Mouse (Mus musculus) retina, postnatal 7 days (tissue): ENCODE data around the gene Chst10.

Source experiments
- DNase-seq: peaks from one replicate; pipeline ENCODE4 v3.0.0-alpha.2; 2012; ENCODE audit warnings: low read depth, low spot score

Gene Chst10

GRCm38 (mm10) chr1:38897431-38898248 lies at the start of gene Chst10:
Chst10 (minus strand) TSS chr1:38898161.
- peak; percentile 69 for DNase-seq

DNA sequence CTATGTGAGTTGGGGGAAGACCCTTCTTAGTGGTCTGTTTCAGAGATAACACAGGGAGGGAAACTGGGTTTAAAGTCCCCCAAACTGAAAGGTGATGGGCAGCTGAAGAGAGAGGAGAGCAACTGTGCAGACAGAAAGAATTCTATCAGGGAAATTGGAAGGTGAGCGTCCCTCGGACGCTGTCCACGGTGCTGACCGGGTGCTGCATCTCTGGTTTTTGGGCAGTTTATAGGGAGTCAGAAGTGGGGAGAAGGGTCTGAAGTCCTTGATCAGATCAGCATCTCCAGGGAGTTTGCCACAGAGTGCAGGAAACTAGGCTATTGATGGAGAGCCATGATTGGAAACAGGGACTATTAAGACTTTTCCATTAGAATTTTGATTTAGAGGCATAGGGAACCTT lies 41.6 kb upstream of the Chst10 start:
- no peak for DNase-seq

DNA sequence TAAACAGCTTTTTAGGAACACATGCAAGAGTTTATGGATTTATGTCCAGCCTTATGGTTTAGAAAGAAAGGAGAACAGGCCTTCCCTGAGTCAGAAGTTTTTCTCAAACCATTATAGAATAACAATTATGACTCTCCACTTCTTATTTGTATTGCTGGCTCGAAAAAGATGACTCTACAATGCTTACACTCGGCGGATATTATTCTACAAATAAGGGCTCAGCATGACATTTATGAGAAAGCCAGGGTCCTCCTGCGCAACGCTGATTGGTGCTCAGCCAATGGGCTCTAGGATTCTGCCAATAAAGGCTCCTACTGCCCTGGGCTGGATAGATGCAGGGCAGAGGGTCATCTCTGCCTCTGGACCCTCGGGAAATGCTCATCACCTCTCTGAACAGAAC lies 40.9 kb upstream of the Chst10 start, which contains the start of gene Nms:
TSS of gene Nms (plus strand) at position 301 of the 400 bp plus-strand sequence.
- DNase-seq = no peak

DNA sequence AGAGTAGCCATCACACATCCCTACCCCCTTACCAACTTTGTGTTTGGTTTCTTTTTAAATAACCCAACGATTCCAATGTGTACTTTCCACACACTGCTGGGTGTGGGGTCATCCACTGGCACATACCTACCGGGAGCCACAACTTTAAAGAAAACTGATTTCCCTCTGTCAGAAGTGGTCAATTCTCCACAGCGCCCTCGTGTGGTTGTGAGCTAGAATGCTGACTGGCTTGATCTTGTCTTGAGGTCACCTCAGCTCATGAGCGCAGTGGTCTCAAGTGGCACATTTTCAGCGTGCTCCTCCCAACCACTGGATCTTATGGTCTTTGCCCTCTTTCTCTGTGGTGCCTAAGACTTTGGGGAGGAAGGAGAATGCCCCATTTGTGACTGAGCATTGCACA lies 38.8 kb upstream of the Chst10 start:
- DNase-seq = peak; percentile 54

- DNase-seq = no peak
These were observed 36.7 kb upstream of the Chst10 start for GRCm38 (mm10) chr1:38934668-38935067.

DNA sequence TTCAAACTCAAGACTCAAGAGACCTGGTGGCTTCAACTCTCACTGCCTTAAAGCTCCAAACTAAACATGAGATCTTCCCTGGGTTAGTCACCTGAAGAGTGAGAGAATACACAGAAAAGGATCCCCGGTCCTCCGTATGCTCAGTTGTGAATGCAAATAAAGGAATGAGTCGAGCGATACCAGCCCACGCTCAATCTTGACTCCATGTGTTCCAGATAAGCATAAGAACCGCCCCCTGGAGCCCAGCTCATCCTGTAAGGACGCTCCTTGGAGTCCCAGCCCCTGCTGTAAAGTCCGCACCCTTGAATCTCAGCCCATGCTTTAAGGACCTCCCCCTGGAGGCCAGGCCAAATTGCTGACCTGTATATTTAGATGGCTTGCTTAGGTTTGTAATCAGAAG lies 32.8 kb upstream of the Chst10 start:
- no peak for DNase-seq

DNA sequence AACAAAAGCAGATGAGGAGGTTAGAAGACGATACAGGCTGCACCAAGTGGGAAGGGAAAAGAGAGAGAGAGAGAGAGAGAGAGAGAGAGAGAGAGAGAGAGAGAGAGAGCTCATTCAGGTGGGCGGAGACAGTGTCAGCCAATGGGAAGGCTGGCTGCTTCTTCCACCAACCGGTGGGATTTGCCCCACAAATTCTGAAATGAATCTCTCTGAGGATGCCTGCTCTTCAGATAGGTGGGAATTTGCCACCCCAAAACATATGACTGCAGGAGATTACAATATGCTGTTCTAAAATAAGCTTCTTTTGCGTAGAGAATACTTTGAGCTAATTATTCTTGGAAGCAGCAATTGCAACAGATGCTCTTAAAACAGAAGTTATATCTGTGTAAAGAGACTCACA lies 31.5 kb upstream of the Chst10 start:
- DNase-seq = no peak

- DNase-seq = no peak
These were observed 31.0 kb upstream of the Chst10 start for GRCm38 (mm10) chr1:38928996-38929395.

GRCm38 (mm10) chr1:38903985-38904384 lies 6.0 kb upstream of the Chst10 start:
- no peak for DNase-seq

DNA sequence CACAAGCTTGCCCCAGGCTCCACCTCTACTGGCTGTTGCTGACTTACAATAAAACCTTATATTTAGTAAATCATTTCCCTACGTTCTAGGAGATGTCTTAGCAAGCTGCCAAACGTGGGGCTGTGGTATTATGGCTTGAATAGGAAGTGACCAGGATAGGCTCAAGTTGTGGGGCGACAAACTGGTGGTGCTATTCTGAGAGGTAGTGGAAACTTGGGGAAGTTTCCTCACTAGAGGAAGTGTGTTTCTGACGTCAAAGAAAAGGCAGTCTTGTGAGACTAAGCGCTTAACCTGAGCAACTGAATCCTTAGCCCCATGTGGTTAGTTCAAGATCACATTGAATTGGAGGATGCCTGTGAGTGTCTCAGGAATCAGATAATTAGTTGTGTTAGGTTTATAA lies 4.6 kb upstream of the Chst10 start:
- DNase-seq = no peak

GRCm38 (mm10) chr1:38893081-38893480 lies 4.9 kb downstream of the Chst10 start:
- no peak for DNase-seq

DNA sequence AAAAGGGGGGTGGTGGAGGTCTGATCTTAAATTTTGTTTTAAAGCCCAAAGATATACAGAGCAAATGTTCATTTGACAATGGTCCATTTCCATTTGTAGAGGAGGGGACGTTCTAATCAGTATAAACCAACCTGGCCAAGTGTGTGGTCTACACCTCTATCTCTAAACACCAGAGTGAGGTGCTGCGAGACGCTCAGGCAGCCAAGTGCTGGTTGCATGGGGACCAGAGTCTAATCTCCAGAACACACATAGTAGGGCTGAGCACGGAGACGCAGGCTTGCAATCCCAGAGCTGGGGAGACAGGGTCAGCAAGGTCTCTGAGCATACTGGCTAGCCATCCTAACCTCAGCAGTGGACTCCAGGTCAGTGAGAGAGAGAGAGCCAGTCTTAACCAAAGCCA lies 6.5 kb downstream of the Chst10 start:
- DNase-seq = no peak

GRCm38 (mm10) chr1:38888803-38889202 lies 9.2 kb downstream of the Chst10 start:
- DNase-seq = no peak

DNA sequence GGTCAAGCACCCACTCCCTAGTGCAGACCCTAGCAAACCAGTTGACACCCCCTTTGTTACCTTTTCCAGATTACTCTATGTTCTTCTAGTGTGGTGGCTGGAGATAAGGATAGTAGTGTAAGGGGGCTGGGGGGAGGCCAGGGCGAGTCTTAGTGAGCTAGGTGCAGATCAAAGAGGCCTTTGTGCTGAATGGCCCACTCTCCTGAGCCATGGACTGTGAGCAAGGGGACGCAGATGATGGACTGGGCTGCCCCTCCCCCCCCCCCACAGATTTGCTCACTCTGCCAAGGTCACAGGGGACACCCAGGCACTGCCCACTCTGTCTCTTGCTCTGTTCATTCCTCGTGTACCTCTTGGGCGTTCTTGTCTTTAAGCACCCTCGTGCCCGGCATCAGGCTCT lies 10.9 kb downstream of the Chst10 start:
- DNase-seq = no peak

- no peak for DNase-seq
These were observed 11.4 kb downstream of the Chst10 start for GRCm38 (mm10) chr1:38886602-38887001.

- DNase-seq = no peak
These were observed 12.0 kb downstream of the Chst10 start for GRCm38 (mm10) chr1:38885956-38886355.

- DNase-seq = no peak
These were observed 14.2 kb downstream of the Chst10 start for GRCm38 (mm10) chr1:38883766-38884165.

DNA sequence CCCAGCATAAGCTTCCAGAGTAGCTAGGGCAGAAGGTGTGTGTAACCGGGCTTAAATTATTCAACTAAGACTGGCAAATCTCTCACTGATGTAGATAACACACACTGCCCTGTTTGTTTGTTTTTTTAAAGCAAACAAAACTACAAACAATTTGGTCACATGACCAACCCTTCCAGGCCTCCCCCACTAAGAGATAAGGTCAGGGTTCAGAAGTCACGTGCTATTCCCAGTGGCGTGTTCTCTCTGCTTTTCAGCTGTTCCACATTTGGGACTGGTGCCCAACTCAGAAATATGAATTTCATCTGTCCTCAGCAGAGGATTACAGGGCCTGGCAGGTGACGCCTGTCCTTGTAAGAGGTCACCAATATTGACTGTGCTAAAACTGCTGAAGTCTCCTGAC lies 15.2 kb downstream of the Chst10 start:
- no peak for DNase-seq

DNA sequence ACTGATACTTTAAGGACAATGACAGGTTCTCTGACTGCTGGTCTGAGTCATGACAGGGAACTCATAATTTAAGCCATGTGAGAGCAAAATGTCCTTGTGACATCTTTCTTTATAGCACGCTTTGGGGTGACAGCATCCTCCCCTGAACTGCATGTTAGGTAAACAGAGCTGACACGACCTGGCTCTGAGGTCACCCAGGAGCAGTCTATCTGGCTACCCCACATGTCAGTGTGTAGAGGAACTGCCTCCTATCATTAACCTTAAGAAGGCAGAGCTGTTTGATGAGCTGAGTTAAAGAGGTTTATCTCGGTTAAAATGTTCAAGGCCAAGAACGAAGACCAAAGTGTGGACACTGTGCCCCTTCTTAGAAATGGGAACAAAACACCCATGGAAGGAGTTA lies 16.6 kb downstream of the Chst10 start:
- no peak for DNase-seq

- DNase-seq = peak; percentile 24
These were observed 21.1 kb downstream of the Chst10 start for GRCm38 (mm10) chr1:38876671-38877382.

GRCm38 (mm10) chr1:38873911-38874310 lies 24.1 kb downstream of the Chst10 start:
- no peak for DNase-seq

DNA sequence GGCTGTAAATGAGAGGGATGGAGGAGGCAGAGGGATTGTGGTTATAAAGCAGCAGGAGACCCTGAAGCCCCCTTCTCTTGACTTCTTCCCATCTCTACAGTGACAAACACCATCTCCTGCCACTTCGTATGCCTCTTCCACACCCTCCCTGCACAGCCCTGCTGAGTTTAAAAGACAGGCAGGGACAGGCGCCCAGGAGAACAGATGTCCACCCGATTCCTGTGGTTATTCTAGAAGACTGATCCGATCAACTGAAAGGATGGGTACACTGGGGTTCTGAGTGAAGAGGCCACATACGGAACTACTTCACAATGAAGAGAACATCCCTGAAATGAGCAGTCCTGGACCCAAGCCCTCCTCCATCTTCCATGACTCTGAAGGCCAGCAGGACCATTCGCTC lies 26.1 kb downstream of the Chst10 start:
- no peak for DNase-seq
